Mouse (Mus musculus) activated CD4-positive, CD25-positive, alpha-beta regulatory T cell (primary cell): Measurements from ENCODE around the gene Rgp1. TPM values are rescaled to one million over a fixed set of nuclear protein-coding genes. Genes with fewer than 3 reads are reported as not detected.

ENCODE experiments used
- polyA plus RNA-seq, 2 experiments: library from polyadenylated mRNA; unstranded; fragments of 100-300 nt; shearing (Covaris generic); gene quantifications; one replicate each; pipeline ENCODE4 v1.2.1; 2017

Gene Rgp1
- 10 to 100 TPM; 13.3 to 17.8 TPM for polyA plus RNA-seq

DNA sequence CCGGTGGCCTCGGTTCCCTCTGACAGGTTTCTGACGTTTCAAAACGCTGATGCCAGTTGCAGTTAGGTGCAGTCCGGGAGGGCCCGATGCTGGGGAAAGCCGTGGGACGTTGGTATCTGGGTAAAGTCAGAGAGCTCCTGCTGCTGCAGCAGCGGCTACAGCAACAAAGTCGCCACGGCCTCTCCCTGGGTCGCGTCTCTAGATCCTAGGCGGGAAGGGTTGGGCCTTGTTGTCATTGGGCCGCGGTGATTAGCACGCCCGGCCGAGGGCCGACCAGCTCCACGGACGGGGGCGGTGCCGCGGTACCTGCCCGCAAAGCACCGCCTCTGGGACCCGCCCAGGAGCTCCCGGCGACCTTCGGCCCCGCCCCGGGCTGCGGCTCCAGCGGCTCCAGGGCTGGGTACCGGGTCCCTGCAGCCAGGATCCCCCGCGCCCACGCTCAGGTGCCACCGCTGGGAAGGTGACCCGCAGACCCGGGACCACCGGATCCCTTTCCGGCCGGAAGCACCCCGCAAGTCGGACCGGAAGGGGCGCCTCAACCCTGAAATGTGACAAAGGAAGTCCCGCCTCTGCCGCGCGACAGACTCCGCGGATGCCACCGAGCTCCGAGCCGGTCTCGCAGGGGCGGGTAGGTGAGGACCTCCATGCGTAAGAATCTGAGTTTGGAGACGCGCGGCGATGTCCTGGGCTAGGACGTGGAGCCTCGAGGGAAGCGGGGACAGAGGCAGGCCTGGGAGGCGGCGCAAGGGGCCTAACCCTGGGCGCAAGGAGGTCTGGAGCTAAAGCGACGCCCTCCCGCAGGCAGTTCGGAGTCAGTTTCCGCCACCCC, at the start of gene Rgp1, which contains the start of gene Gba2:
Rgp1 (plus strand) TSS at position 340 of the 829 bp plus-strand sequence.
Gba2 (minus strand) TSS at position 498 of the 829 bp plus-strand sequence.

DNA sequence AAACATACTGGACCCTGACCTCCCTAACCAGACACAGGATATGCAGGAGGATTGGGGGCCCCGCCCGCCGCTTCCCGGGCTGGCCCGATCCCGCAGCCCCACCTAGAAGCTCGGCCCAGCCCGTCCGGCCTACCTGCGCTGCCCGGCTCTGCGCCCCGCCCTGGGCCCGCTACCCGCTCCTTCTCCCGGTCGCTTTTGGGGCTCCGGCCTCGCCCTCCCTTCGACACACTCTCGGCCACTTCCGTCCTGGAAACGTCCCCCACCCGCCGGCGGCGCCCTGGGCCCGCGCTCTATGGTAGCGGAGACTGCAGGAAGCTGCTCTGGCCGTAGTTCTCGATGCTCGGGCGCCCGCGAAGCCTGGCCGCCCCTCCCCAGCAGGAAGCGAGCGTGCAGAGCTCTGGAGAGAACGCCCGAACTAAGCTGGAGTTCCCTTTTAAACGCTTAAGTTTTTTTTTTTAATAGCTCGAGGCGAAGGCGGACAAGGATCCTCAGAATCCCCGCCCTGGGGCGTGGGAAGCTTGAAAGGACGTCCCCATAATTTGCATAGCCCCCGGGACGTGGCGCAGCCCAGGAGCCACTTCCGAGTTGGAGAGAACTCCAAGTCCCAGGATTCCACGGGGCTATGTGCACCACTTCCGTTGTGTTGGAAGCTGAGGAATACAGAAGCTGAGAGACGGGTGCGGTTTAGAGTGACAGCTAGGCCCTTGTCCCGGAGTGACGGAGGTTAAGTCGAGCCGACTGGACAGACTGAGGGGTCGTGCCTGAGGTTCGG, 16.3 kb upstream of the Rgp1 start, which contains the start of the genes Creb3 and Tln1:
Creb3 (plus strand) TSS at position 336 of the 772 bp plus-strand sequence.
Tln1 (minus strand) TSS at position 695 of the 772 bp plus-strand sequence.

DNA sequence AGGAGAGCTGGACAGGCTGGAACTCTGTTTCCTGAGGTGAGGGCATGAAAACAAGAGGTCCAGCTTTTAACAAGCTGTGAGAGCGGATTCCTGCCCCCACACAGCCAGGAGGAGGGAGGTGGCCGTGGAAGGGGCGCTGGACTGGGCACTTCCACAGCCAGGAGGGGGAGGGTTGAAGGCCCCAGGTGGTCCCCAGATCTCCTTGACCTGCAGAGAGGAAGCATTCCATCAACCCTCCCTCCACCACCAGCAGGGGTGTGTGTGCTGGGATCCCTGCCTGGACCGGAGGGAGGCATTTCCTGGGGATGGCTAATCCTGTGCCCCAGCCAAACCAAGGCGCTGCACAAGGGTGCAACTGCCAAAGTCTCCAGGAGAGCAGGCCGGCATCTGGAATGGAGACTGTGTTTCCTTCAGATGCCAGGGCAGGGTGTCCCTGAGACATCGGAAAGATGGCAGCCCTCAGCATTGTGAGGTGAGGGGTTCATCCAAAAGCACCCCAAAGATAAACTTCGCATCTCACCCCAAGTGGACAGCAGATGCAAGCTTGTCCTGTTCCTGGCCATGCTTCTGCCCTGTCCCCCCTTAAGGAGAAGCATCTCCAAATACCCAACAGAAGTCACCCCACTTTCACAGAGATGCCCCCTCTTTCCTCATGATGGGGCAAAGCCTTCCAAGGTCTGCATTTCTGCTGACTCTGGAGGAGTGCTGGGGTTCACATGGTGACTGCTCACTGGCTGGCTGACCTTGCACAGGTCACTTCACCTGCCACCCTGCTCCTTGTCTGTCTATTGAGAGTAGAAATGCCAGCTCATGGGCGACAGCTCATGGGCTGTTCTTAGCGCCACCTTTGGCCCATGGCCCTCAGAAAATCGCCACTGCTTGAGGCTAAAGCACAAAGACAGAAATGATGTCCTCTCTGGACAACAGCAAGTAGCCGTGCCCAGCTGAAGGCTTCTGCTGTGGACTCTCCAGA, 6.2 kb downstream of the Rgp1 start, which contains the start of gene Msmp:
Msmp (minus strand) TSS at position 51 of the 973 bp plus-strand sequence.

DNA sequence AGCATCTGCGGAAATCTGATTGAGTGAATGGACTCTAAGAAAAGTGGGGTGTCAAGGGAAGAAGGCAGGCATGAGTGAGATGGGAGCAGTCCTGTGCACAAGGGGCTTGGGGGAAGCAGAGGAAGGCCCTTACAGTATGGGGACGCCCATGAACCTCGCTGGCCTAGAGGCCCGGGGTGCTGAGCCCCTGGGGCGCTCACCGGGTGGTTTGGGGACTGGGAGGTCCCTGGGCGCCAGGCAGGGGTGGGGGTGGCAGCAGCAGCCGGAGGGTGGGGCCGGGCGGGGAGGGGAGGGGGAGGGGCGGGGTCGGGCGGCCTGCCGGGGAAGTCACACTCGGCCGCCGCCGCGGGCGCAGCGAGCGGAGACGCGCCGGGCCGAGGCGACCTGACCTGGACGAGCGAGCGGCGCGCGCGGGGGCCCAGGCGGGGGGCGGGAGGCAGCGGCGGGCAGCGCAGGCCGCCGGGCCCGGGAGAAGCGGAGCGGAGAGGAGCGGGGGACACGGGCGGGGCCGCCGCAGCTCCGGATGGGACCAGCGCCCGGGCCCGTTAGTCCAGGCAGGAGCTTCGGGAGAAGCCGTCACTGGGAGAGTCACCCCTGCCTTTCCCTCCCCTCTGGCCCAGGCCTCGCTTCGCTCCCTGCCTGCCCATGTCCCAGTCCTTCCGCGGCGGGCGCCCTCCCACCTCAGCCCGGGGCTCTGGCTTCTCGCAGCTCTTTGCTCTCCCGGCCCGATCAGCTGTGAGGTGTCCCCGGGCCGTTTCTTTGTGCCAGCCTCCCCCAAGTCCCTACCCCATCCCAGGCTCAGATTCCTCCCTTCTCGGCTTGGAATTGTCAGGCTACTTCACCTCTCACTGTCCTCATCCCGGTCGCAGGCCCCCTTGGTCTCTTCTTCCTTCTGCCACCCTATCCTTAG, 52.8 kb downstream of the Rgp1 start, which contains the start of gene Npr2:
Npr2 (plus strand) TSS at position 890 of the 910 bp plus-strand sequence.

Other genes starting within 250 kb of the Rgp1 start
- gene Rusc2, start 196.7 kb upstream of the Rgp1 start, polyA plus RNA-seq = under 1 TPM in 1 of 2 experiments, not detected in 1; 0.96 TPM
- gene Fam166b, start 149.6 kb upstream of the Rgp1 start, polyA plus RNA-seq = under 1 TPM in 1 of 2 experiments, not detected in 1; 0.12 TPM
- gene Tesk1, start 136.8 kb upstream of the Rgp1 start, polyA plus RNA-seq = 10 to 100 TPM; 35.2 to 58.2 TPM
- gene Cd72, start 124.1 kb upstream of the Rgp1 start, polyA plus RNA-seq = 10 to 100 TPM; 14.2 to 27.3 TPM
- gene Sit1, start 95.0 kb upstream of the Rgp1 start, polyA plus RNA-seq = 100 to 1,000 TPM; 151 to 176 TPM
- 10 to 100 TPM; 60.9 to 85.4 TPM for gene Ccdc107, start 85.8 kb upstream of the Rgp1 start, polyA plus RNA-seq
- 1 to 10 TPM; 5.6 to 6.3 TPM for gene Arhgef39, start 79.0 kb upstream of the Rgp1 start, polyA plus RNA-seq
- gene Car9, start 71.7 kb upstream of the Rgp1 start, polyA plus RNA-seq = under 1 TPM; 0.17 to 0.47 TPM
- gene Tpm2, start 55.0 kb upstream of the Rgp1 start, polyA plus RNA-seq = under 1 TPM in 1 of 2 experiments, not detected in 1; 0.54 TPM
- 100 to 1,000 TPM in 1 of 2 experiments, 10 to 100 TPM in 1; 88.7 to 118 TPM for gene Creb3, start 16.4 kb upstream of the Rgp1 start, polyA plus RNA-seq
- gene Tln1, start 16.0 kb upstream of the Rgp1 start, polyA plus RNA-seq = 100 to 1,000 TPM; 144 to 270 TPM
- gene Gba2, start 158 bp downstream of the Rgp1 start, polyA plus RNA-seq = 10 to 100 TPM; 33.3 to 39.1 TPM
- gene Msmp, start 5.8 kb downstream of the Rgp1 start, polyA plus RNA-seq = 1 to 10 TPM; 1.2 to 3.1 TPM
- under 1 TPM in 1 of 2 experiments, not detected in 1; 0.18 TPM for gene Npr2, start 53.2 kb downstream of the Rgp1 start, polyA plus RNA-seq
- gene Spag8, start 74.9 kb downstream of the Rgp1 start, polyA plus RNA-seq = under 1 TPM in 1 of 2 experiments, not detected in 1; 0.37 TPM
- gene Hint2, start 77.8 kb downstream of the Rgp1 start, polyA plus RNA-seq = 10 to 100 TPM; 57.3 to 78.0 TPM
- gene Tmem8b, start 90.3 kb downstream of the Rgp1 start, polyA plus RNA-seq = 1 to 10 TPM in 1 of 2 experiments, under 1 TPM in 1; 0.26 to 1.6 TPM
- gene Fam221b, start 90.4 kb downstream of the Rgp1 start, polyA plus RNA-seq = 1 to 10 TPM; 1.2 to 1.3 TPM
- gene Olfr70, start 122.1 kb downstream of the Rgp1 start, polyA plus RNA-seq = not detected
- under 1 TPM in 1 of 2 experiments, not detected in 1; 0.18 TPM for gene Olfr71, start 131.5 kb downstream of the Rgp1 start, polyA plus RNA-seq
- gene Hrct1, start 148.5 kb downstream of the Rgp1 start, polyA plus RNA-seq = not detected
- gene Spaar, start 151.3 kb downstream of the Rgp1 start, polyA plus RNA-seq = under 1 TPM in 1 of 2 experiments, not detected in 1; 0.22 TPM
- not detected for gene Olfr159, start 192.3 kb downstream of the Rgp1 start, polyA plus RNA-seq
- not detected for gene Olfr156, start 245.2 kb downstream of the Rgp1 start, polyA plus RNA-seq